Mouse (Mus musculus) embryonic facial prominence, embryonic 11.5 days (tissue): ENCODE measurements around the gene Zfp597. TPM values are rescaled to one million over a fixed set of nuclear protein-coding genes. Genes with fewer than 3 reads are reported as not detected.
A peak's percentile ranks its signal among the peaks of the same experiment; 100 is the strongest.
"Not testable (repeated sequence)": the region's sequence is repeated elsewhere in the genome, so short reads cannot be mapped to it uniquely, and the experiment has no call there.

Experiments
- ATAC-seq: fragments of 200-750 bp; cut with Nextera tagmentation; replicated peaks from 2 replicates; pipeline ENCODE4 v1.8.0; 2017; ENCODE audit warnings: low read depth; ENCODE audit not compliant: insufficient number of reproducible peaks, low FRiP score, low TSS enrichment
- DNase-seq: peaks from one replicate; pipeline ENCODE4 v3.0.0-alpha.2; 2015; ENCODE audit warnings: low spot score
- H3K27ac ChIP-seq: fragments of 300-500 bp; sonication (generic); replicated peaks from 2 replicates; pipeline ENCODE4 v1.5.1; 2014; ENCODE audit warnings: mild to moderate bottlenecking, low read depth, low read length, control low read depth
- H3K27me3 ChIP-seq: fragments of 300-500 bp; sonication (generic); 2 replicates; pipeline ENCODE4 v1.6.1; 2014; ENCODE audit warnings: mild to moderate bottlenecking, low read length, moderate library complexity, mixed read lengths; ENCODE audit not compliant: control insufficient read depth, insufficient read depth
- H3K36me3 ChIP-seq: fragments of 300-500 bp; sonication (generic); replicated peaks from 2 replicates; pipeline ENCODE4 v1.6.1; 2014; ENCODE audit warnings: low read depth, mild to moderate bottlenecking, low read length, moderate library complexity, mixed read lengths; ENCODE audit not compliant: control insufficient read depth, insufficient read depth
- H3K4me1 ChIP-seq: fragments of 300-500 bp; sonication (generic); 2 replicates; pipeline ENCODE4 v1.6.1; 2014; ENCODE audit warnings: low read length, mixed read lengths; ENCODE audit not compliant: control insufficient read depth, insufficient read depth
- H3K4me2 ChIP-seq: fragments of 300-500 bp; sonication (generic); 2 replicates; pipeline ENCODE4 v1.6.1; 2014; ENCODE audit warnings: low read depth, mild to moderate bottlenecking, control low read depth, low read length, moderate library complexity
- H3K4me3 ChIP-seq: fragments of 300-500 bp; sonication (generic); 2 replicates; pipeline ENCODE4 v1.5.1; 2014; ENCODE audit warnings: low read depth, low read length, control low read depth
- H3K9ac ChIP-seq: fragments of 300-500 bp; sonication (generic); replicated peaks from 2 replicates; pipeline ENCODE4 v1.6.1; 2014; ENCODE audit warnings: mild to moderate bottlenecking, control low read depth, low read length
- H3K9me3 ChIP-seq: fragments of 300-500 bp; sonication (generic); replicated peaks from 2 replicates; pipeline ENCODE4 v1.6.1; 2016; ENCODE audit warnings: mild to moderate bottlenecking, low read length, inconsistent platforms, mixed read lengths; ENCODE audit not compliant: control insufficient read depth
- WGBS: fragments of 180-500 bp; shearing (Covaris S2); extraction: QIAGEN DNeasy Blood & Tissue Kit; methylation state at CpG from one replicate; pipeline ENCODE4 v1.1.7; 2014; 5-methylcytosine and 5-hydroxymethylcytosine counted together
- microRNA-seq: library from miRNA; unstranded; fragments of <30 nt; microRNA quantifications from one replicate; pipeline ENCODE4, GENCODE M21; 2016; ENCODE audit warnings: borderline number of aligned reads
- polyA plus RNA-seq: library from polyadenylated mRNA; unstranded; fragments of >200 nt; fragmentation: Nextera tagmentation; extraction: Ambion mirVana; gene quantifications from 2 replicates; pipeline ENCODE4 v1.2.1, GENCODE M21; 2014

The Zfp597 gene
- polyA plus RNA-seq, 1 experiment from 2014 or later = 6.8 TPM

GRCm38 (mm10) chr16:3835461-3835860, 48.9 kb downstream of the Zfp597 start:
- WGBS = 83% methylated on average over 2 of the region's 2 CpGs
- no peaks in the 10 kb centered on the region for H3K36me3 ChIP-seq
- H3K4me1 ChIP-seq = no peaks in the 10 kb centered on the region
- no peak overlapping the region for H3K4me2 ChIP-seq
- H3K9me3 ChIP-seq = no peaks in the 10 kb centered on the region
- no peaks in the 10 kb centered on the region for H3K27me3 ChIP-seq
- no peak overlapping the region for H3K27ac ChIP-seq
- ATAC-seq (no peak), DNase-seq (no peak)
- no peak overlapping the region for H3K4me3 ChIP-seq
- no peak overlapping the region for H3K9ac ChIP-seq

DNA sequence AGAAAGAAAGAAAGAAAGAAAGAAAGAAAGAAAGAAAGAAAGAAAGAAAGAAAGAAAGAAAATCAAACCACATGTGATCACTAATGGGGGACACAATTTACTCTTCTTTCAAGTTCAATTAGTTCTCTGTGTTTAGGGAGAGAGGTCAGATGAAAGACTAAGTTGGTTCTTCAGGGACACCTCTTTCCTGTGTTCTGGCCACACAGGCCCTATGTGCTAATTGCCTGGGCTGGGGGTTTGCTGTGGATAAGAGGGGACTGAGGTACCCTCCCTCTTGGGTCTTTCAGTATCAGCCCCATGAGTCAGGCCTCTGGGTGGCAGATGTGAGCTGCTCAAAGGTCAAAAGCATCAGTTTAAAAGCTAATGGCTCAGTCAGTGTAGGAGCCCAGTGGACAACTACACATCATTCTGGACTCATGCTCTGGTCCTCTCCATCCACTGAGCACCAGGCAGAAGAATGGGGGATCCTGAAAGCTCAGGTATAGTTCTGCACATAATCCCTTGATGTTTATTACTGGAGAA, 53.7 kb downstream of the Zfp597 start, which contains the start of gene Olfr15:
Olfr15 (plus strand) TSS at position 291 of the 522 bp plus-strand sequence.
- Histone ChIP-seq H3K4me3 (no peak within 1 kb of the TSS), H3K9ac (no peak within 1 kb of the TSS), H3K36me3 (no peaks in the 10 kb centered on the region), H3K27ac (no peak within 1 kb of the TSS), H3K4me2 (no peak within 1 kb of the TSS), H3K4me1 (no peaks in the 10 kb centered on the region), H3K27me3 (no peaks in the 10 kb centered on the region), H3K9me3 (no peaks in the 10 kb centered on the region)
- ATAC-seq = 0 out of 2 replicates have a peak, but pooled peaks have one; percentile 56
- peak; percentile 14 for DNase-seq

DNA sequence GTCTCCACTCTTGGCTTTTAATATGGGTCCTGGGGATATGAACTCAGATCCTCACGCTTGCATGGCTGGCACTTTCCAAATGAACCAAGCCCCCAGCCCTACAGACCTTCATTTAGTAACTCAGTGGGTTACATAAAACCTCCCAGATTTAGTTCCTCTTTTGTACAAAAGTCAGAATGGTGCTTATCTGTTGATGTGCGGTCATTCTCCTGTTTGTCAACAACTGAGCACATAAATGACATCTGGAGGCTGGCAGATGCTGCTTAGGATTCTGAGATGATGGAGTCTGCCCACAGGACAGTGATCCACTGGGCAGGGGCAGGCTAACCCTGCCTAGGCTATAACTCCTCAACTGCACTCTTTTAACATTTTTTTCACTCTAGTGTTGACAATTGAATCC, 54.6 kb downstream of the Zfp597 start:
- Histone ChIP-seq H3K36me3 (no peaks in the 10 kb centered on the region), H3K9ac (no peak overlapping the region), H3K27me3 (no peaks in the 10 kb centered on the region), H3K4me2 (no peak overlapping the region), H3K27ac (no peak overlapping the region), H3K4me1 (no peaks in the 10 kb centered on the region), H3K9me3 (no peaks in the 10 kb centered on the region), H3K4me3 (no peak overlapping the region)
- no peak for DNase-seq
- WGBS = 82% methylated on average over 2 of the region's 2 CpGs
- ATAC-seq = no peak

GRCm38 (mm10) chr16:3828021-3828420, 56.3 kb downstream of the Zfp597 start:
- H3K27ac ChIP-seq = no peak overlapping the region
- ATAC-seq (no peak), DNase-seq (no peak)
- no peaks in the 10 kb centered on the region for H3K36me3 ChIP-seq
- no peaks in the 10 kb centered on the region for H3K4me1 ChIP-seq
- no peak overlapping the region for H3K9ac ChIP-seq
- H3K27me3 ChIP-seq = no peaks in the 10 kb centered on the region
- H3K9me3 ChIP-seq = no peaks in the 10 kb centered on the region
- 59% methylated on average over 3 of the region's 3 CpGs for WGBS
- H3K4me3 ChIP-seq = no peak overlapping the region
- H3K4me2 ChIP-seq = no peak overlapping the region

DNA sequence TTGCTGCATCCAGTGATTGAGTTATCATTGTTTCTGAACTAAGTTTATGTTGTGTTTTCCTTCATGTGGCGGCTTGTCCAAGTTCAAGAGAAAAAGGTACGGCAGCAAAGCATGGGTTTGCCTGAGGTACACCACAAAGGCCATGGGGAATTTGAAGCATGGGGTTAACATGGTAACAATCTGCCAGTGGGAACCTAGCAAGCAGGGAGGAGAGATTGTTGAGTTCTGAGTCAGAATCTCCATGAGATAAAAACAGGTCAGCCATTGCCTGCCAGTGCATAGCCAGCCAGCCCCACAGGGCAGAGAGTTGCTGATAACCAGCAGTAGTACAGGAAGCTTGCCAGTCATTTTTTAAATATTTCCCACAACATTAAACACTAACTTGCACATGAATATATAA, 64.2 kb downstream of the Zfp597 start:
- no peak for DNase-seq
- no peak for ATAC-seq
- no peak overlapping the region for H3K4me2 ChIP-seq
- no peak overlapping the region for H3K4me3 ChIP-seq
- 88% methylated on average over 2 of the region's 2 CpGs for WGBS
- H3K27ac ChIP-seq = no peak overlapping the region
- no peaks in the 10 kb centered on the region for H3K9me3 ChIP-seq
- no peaks in the 10 kb centered on the region for H3K4me1 ChIP-seq
- H3K36me3 ChIP-seq = no peaks in the 10 kb centered on the region
- H3K27me3 ChIP-seq = no peaks in the 10 kb centered on the region
- H3K9ac ChIP-seq = no peak overlapping the region

- not testable (repeated sequence) for H3K4me1 ChIP-seq, H3K27ac ChIP-seq, H3K36me3 ChIP-seq, H3K4me3 ChIP-seq, H3K4me2 ChIP-seq, DNase-seq, H3K9ac ChIP-seq, H3K27me3 ChIP-seq, ATAC-seq, H3K9me3 ChIP-seq
- WGBS = 83% methylated on average over 6 of the region's 6 CpGs
Observed at GRCm38 (mm10) chr16:3814667-3815066, 69.7 kb downstream of the Zfp597 start.

Small RNA genes within 50 kb of the gene (microRNA-seq; reads per million reads assigned to microRNA genes)
- not detected for gene Gm23493

Other genes starting within 250 kb of the Zfp597 start
- not detected in 2 replicates for gene Mefv, start 166.5 kb downstream of the Zfp597 start, polyA plus RNA-seq
- gene Zfp263, start 140.5 kb downstream of the Zfp597 start, polyA plus RNA-seq = 24.7 and 25.3 TPM in 2 replicates
- 0.11 and 0.78 TPM in 2 replicates for gene Olfr15, start 53.7 kb downstream of the Zfp597 start, polyA plus RNA-seq
- gene Zfp174, start 37.3 kb downstream of the Zfp597 start, polyA plus RNA-seq = 1.3 TPM in 2 replicates
- 53.3 and 55.7 TPM in 2 replicates for gene Naa60, start 12.2 kb downstream of the Zfp597 start, polyA plus RNA-seq
- gene Gm20695, start 87 bp upstream of the Zfp597 start, polyA plus RNA-seq = 1.6 and 4.4 TPM in 2 replicates
- 5.3 and 6.9 TPM in 2 replicates for gene 1700037C18Rik, start 24.1 kb upstream of the Zfp597 start, polyA plus RNA-seq
- gene Cluap1, start 24.2 kb upstream of the Zfp597 start, polyA plus RNA-seq = 27.3 and 32.0 TPM in 2 replicates
- 0.76 and 0.91 TPM in 2 replicates for gene Nlrc3, start 92.1 kb upstream of the Zfp597 start, polyA plus RNA-seq
- 25.2 and 25.3 TPM in 2 replicates for gene Slx4, start 119.2 kb upstream of the Zfp597 start, polyA plus RNA-seq
- gene Dnase1, start 152.4 kb upstream of the Zfp597 start, polyA plus RNA-seq = 4.4 and 5.0 TPM in 2 replicates
- 92.4 and 98.8 TPM in 2 replicates for gene Trap1, start 193.3 kb upstream of the Zfp597 start, polyA plus RNA-seq